Mouse (Mus musculus) activated CD4-positive, CD25-positive, alpha-beta regulatory T cell, adult 9 weeks (primary cell): ENCODE data around the gene Dydc2. TPM values are rescaled to one million over a fixed set of nuclear protein-coding genes. Genes with fewer than 3 reads are reported as not detected.

Experiments
- polyA plus RNA-seq: library from polyadenylated mRNA; unstranded; fragments of 100-300 nt; shearing (Covaris generic); gene quantifications from one replicate; pipeline ENCODE4 v1.2.1, GENCODE M21; 2017

Dydc2 gene
- not detected for polyA plus RNA-seq

DNA sequence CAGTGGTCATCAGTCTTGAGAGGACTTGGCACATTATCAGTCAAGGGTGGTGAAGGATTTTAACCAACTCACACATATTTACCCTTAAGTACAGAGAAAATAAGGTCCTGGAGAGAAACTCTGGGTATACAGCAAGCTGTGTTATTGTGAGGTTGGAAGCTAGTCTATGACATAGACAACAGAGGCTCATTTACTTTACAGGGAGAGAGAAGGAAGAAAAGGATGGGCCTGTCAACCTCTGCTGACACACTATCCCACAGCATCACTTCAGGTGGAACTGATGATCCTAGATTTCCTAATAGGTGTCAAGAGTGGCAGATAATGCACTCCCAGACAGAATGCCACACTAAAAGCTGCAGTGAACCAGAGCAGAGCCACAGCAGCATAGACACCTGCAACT lies at the start of gene Dydc2:
Gene Dydc2 (minus strand): TSS at position 101 of the 400 bp plus-strand sequence.

GRCm38 (mm10) chr14:41104853-41105444 lies 35.9 kb upstream of the Dydc2 start, which contains the start of gene Mat1a:
Gene Mat1a (plus strand): TSS chr14:41105035.

DNA sequence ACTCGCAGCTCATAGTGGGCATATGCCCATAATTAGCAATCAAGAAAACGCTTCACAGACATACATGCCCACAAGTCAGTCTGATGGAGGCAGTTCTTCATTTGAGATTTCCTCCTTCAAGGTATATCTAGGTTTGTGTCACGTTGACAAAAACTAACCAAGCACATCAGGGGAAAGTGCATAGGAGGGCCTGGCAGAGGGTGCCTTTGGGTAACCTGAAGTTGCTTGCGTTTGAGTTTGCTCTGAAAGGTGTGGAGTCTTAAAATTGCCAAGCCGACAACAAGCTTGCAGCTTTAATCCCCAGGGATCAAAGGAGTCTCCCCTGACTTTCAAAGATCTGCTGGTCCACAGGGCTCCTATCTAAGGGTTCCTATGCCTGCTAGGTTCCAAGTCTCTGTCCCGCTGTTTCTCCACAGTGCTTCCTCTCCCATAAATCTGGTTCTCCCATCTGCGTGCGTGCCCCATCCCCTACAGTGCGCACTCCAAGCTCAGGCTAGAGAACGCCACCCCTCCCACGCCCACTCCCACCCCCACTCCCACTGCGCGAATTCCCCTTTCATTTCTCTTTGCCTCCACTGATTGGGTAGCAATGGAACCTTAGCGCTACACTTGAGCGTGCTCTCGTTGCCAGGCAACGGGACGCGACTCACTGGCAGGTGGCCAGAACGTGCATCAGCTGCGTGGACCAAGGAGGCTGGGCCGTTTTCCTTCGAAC lies 3.4 kb upstream of the Dydc2 start, which contains the start of gene Dydc1:
Gene Dydc1 (plus strand): TSS at position 683 of the 715 bp plus-strand sequence.

DNA sequence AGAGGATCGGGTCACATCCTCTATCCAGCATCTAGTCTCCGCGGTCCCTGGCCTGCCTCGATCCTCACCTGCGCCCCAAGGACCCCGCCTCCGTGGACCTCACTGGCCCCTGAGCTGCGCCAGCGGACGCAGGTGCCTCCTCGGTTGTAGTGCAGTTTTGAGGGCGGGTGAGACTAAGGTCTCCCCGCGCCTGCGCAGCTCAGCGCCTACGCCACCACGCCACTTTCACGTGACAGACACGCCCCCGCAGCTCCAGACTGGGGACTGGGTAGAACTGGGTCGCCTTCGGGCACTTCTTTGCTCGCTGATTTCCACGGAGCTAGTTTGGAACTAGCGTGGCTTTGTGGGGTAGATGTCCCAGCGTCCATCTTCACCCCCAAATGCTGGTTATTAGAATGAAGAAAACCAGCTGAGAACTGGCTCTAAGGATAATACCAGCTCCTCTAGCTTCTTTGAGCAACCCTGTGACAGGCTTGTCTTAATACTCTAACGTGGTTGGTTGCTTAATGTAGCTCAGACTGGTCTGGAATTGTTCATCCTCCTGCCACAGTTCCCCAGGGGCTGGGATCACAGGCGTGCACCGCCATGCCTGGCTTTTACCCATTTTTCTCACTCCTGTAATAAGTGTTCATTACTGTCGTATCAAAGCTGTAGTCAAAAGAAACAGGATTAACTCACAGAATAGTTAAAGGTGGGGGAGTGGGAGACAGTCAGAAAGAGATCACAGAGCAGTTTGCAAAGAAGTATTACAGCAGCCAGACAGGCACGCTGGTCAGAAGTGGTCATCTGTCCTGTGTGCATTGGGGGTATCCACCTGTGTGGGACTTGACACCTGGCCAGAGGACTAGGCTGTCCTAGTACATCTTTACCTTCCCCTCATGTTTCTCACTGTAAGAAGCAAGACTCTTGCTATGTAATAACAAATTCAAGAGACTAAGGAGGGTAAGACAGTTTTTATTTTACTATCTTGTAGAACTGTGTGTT lies 55.1 kb downstream of the Dydc2 start, which contains the start of gene Fam213a:
Gene Fam213a (minus strand): TSS at position 159 of the 984 bp plus-strand sequence.

Other genes starting within 250 kb of the Dydc2 start
- 0.39 TPM for gene Sh2d4b, start 175.9 kb downstream of the Dydc2 start, polyA plus RNA-seq
- gene Tspan14, start 102.4 kb downstream of the Dydc2 start, polyA plus RNA-seq = 107 TPM
- 8.6 TPM for gene Fam213a, start 55.4 kb downstream of the Dydc2 start, polyA plus RNA-seq
- gene Dydc1, start 3.7 kb upstream of the Dydc2 start, polyA plus RNA-seq = not detected
- not detected for gene Mat1a, start 35.8 kb upstream of the Dydc2 start, polyA plus RNA-seq
- not detected for gene Sftpa1, start 62.6 kb upstream of the Dydc2 start, polyA plus RNA-seq
- not detected for gene Mbl1, start 82.2 kb upstream of the Dydc2 start, polyA plus RNA-seq
- gene Sftpd, start 115.9 kb upstream of the Dydc2 start, polyA plus RNA-seq = not detected
- gene Gm2832, start 209.6 kb upstream of the Dydc2 start, polyA plus RNA-seq = not detected